Mouse (Mus musculus) small intestine, adult 2 months (tissue): ENCODE measurements around the gene Wdr66.

Source experiments
- CTCF ChIP-seq: fragments of 200-500 bp; IDR thresholded peaks from 2 replicates; pipeline ENCODE4 v1.5.1; 2012; ENCODE audit warnings: low read depth, mild to moderate bottlenecking, control low read depth, inconsistent platforms, low read length, moderate library complexity, mixed read lengths; ENCODE audit not compliant: insufficient replicate concordance, insufficient read length; ENCODE audit errors: extremely low read depth
- POLR2A ChIP-seq: fragments of 200-500 bp; IDR thresholded peaks from 2 replicates; pipeline ENCODE4 v1.6.1; 2012; ENCODE audit warnings: low read depth, mild to moderate bottlenecking, control low read depth, inconsistent platforms, low read length, moderate library complexity

DNA sequence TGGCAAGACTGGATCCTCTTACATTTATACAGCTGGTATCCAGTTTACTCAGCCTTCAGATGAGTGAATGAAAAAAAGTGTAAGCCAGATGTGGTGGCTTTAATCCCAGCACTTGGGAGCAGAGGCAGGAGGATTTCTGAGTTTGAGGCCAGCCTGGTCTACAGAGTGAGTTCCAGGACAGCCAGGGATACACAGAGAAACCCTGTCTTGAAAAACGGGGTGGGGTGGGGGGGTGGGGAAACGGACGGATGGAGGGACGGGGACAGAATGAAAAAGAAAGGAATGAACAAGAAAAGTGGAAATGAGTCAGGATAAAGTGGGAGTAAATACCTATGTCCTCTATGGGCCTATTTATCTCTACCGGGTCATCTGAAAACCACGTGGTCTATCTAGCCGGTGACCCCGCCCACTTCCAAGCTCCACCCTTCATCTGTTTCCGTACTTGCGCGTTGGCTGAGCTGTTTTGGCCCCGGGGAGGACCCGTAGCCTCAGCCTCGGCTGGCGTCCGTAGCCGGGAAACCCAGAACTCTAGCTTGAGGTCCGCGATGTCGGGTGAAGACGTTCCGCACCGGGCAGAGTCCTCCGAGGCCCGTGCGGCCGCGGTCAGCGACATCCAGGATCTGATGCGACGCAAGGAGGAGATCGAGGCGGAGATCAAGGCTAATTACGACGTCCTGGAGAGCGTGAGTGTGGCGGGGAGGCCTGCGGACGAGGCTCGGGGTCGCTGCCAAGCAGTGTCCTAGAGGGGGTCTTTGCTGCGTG, 24.0 kb upstream of the Wdr66 start:
- no peak for TF ChIP-seq CTCF
- TF ChIP-seq POLR2A, result peak; percentile 58
